ENCODE assay signal across 11 mouse cellular contexts in genomic region chr13:34248107-34248506, GRCm38 (mm10).
DNase-seq lines count a peak whose midpoint lies in the region; ATAC-seq and TF ChIP-seq lines count a peak whose summit lies in the region.
"Had no signal": no experiment of that assay in that cellular context is flagged by ENCODE, and none has a peak within 500 bp of the region (broad histone marks: within the 10 kb centered on the region; RNA-seq: fewer than 3 reads in every experiment).

No protein-coding gene starts in this region.

- no peak overlapping the region for H3K4me2 ChIP-seq in embryonic facial prominence, embryonic 11.5 days (ENCODE audit: low read depth, low read length)
- 0 out of 2 replicates have a peak overlapping the region, but pooled peaks have one; percentile 21 for H3K4me2 ChIP-seq in hindbrain, embryonic 13.5 days
- no peak overlapping the region for H3K4me2 ChIP-seq in midbrain, embryonic 15.5 days
- no peak overlapping the region for H3K4me2 ChIP-seq in liver, postnatal 0 days (ENCODE audit: low read depth, low read length)

- ATAC-seq in embryonic facial prominence, embryonic 11.5 days (replicated peaks; ENCODE audit: insufficient number of reproducible peaks, low FRiP score, low TSS enrichment, low read depth), result no peak
- ATAC-seq in hindbrain, embryonic 13.5 days (ENCODE audit: low FRiP score), result no peak
- ATAC-seq in midbrain, embryonic 15.5 days (replicated peaks), result no peak
- no peak for ATAC-seq in liver, postnatal 0 days
- ATAC-seq: lung, postnatal 0 days had no signal

- H3K9me3 ChIP-seq in heart, embryonic 10.5 days, result no peaks in the 10 kb centered on the region
- no peaks in the 10 kb centered on the region for H3K9me3 ChIP-seq in embryonic facial prominence, embryonic 11.5 days (replicated peaks; ENCODE audit: control insufficient read depth, low read length)
- no peaks in the 10 kb centered on the region for H3K9me3 ChIP-seq in hindbrain, embryonic 13.5 days
- no peaks in the 10 kb centered on the region for H3K9me3 ChIP-seq in midbrain, embryonic 15.5 days
- H3K9me3 ChIP-seq in liver, postnatal 0 days (ENCODE audit: low read length), result no peaks in the 10 kb centered on the region

- H3K4me1 ChIP-seq in heart, embryonic 10.5 days, result peaks cover 26% of the 10 kb centered on the region
- H3K4me1 ChIP-seq in embryonic facial prominence, embryonic 11.5 days (ENCODE audit: control insufficient read depth, insufficient read depth, low read length), result no peaks in the 10 kb centered on the region
- H3K4me1 ChIP-seq in hindbrain, embryonic 13.5 days (replicated peaks), result peaks cover 56% of the 10 kb centered on the region
- H3K4me1 ChIP-seq in midbrain, embryonic 15.5 days, result peaks cover 33% of the 10 kb centered on the region
- peaks cover 12% of the 10 kb centered on the region for H3K4me1 ChIP-seq in liver, postnatal 0 days (ENCODE audit: insufficient read depth)

- 63% methylated on average over 6 of the region's 6 CpGs for WGBS in heart, embryonic 10.5 days
- 29% methylated on average over 6 of the region's 6 CpGs for WGBS in embryonic facial prominence, embryonic 11.5 days
- WGBS in hindbrain, embryonic 13.5 days, result 8% methylated on average over 6 of the region's 6 CpGs
- WGBS in midbrain, embryonic 15.5 days, result 7% methylated on average over 6 of the region's 6 CpGs
- 69% methylated on average over 6 of the region's 6 CpGs for WGBS in liver, postnatal 0 days (ENCODE audit: insufficient replicate concordance)

- TF ChIP-seq EP300 in liver, postnatal 0 days (IDR thresholded peaks at IDR 0.05; ENCODE audit: low read depth), result no peak

- H3K36me3 ChIP-seq in heart, embryonic 10.5 days, result no peaks in the 10 kb centered on the region
- H3K36me3 ChIP-seq in embryonic facial prominence, embryonic 11.5 days (replicated peaks; ENCODE audit: control insufficient read depth, insufficient read depth, low read depth, low read length), result no peaks in the 10 kb centered on the region
- no peaks in the 10 kb centered on the region for H3K36me3 ChIP-seq in hindbrain, embryonic 13.5 days
- no peaks in the 10 kb centered on the region for H3K36me3 ChIP-seq in midbrain, embryonic 15.5 days (replicated peaks)
- peaks cover 2% of the 10 kb centered on the region; the same call in 1 of the 2 replicates for H3K36me3 ChIP-seq in liver, postnatal 0 days (replicated peaks; ENCODE audit: insufficient read depth, low read length)

- no peak for DNase-seq in heart, embryonic 10.5 days (ENCODE audit: low spot score)
- DNase-seq in heart, adult 18-20 months, result no peak
- DNase-seq in embryonic facial prominence, embryonic 11.5 days (ENCODE audit: low spot score), result peak; percentile 23
- DNase-seq in liver, postnatal 0 days, result no peak
- DNase-seq in urinary bladder, postnatal 10 days (ENCODE audit: low spot score), result no peak
- no peak for DNase-seq in frontal cortex, postnatal 25 days (ENCODE audit: low spot score in 2 of 2)
- DNase-seq: gastrocnemius, postnatal 25 days; kidney, postnatal 10 days had no signal

- TF ChIP-seq CTCF in liver, postnatal 0 days (IDR thresholded peaks at IDR 0.05; ENCODE audit: low read depth), result no peak

- no peaks in the 10 kb centered on the region for H3K27me3 ChIP-seq in heart, embryonic 10.5 days (ENCODE audit: insufficient read depth, poor library complexity, severe bottlenecking)
- H3K27me3 ChIP-seq in embryonic facial prominence, embryonic 11.5 days (ENCODE audit: control insufficient read depth, insufficient read depth, low read length), result no peaks in the 10 kb centered on the region
- no peaks in the 10 kb centered on the region for H3K27me3 ChIP-seq in hindbrain, embryonic 13.5 days
- no peaks in the 10 kb centered on the region for H3K27me3 ChIP-seq in midbrain, embryonic 15.5 days (replicated peaks)
- no peaks in the 10 kb centered on the region for H3K27me3 ChIP-seq in liver, postnatal 0 days (ENCODE audit: insufficient read depth, low read length)

- H3K27ac ChIP-seq in heart, embryonic 10.5 days, result peak overlapping the region; percentile 64; the same call in 1 of the 2 replicates
- peak overlapping the region; percentile 77 for H3K27ac ChIP-seq in embryonic facial prominence, embryonic 11.5 days (replicated peaks; ENCODE audit: low read depth, low read length)
- H3K27ac ChIP-seq in hindbrain, embryonic 13.5 days, result peak overlapping the region; percentile 89
- H3K27ac ChIP-seq in midbrain, embryonic 15.5 days, result peak overlapping the region; percentile 83
- H3K27ac ChIP-seq in liver, postnatal 0 days (ENCODE audit: low read depth), result no peak overlapping the region

- H3K9ac ChIP-seq in embryonic facial prominence, embryonic 11.5 days (replicated peaks; ENCODE audit: low read length), result no peak overlapping the region
- H3K9ac ChIP-seq in hindbrain, embryonic 13.5 days, result 0 out of 2 replicates have a peak overlapping the region, but pooled peaks have one; percentile 59
- no peak overlapping the region for H3K9ac ChIP-seq in midbrain, embryonic 15.5 days
- no peak overlapping the region for H3K9ac ChIP-seq in liver, postnatal 0 days (replicated peaks)

- no peak overlapping the region for H3K4me3 ChIP-seq in heart, embryonic 10.5 days
- H3K4me3 ChIP-seq in embryonic facial prominence, embryonic 11.5 days (ENCODE audit: low read depth, low read length), result no peak overlapping the region
- H3K4me3 ChIP-seq in hindbrain, embryonic 13.5 days, result no peak overlapping the region
- H3K4me3 ChIP-seq in midbrain, embryonic 15.5 days, result no peak overlapping the region
- H3K4me3 ChIP-seq in liver, postnatal 0 days (ENCODE audit: low read depth, low read length), result no peak overlapping the region
